Mouse (Mus musculus) left cerebral cortex, adult 18-20 months (tissue): ENCODE measurements around the gene Olfr847. TPM values are rescaled to one million over a fixed set of nuclear protein-coding genes. Genes with fewer than 3 reads are reported as not detected.

Experiments
- DNase-seq, 2 experiments: peaks; one replicate each; pipeline ENCODE4 v3.0.0; 2021 to 2022; ENCODE audit warnings: low spot score in 2 of 2, mixed read lengths in 1 of 2
- long read RNA-seq, 2 experiments: library from polyadenylated mRNA; stranded (forward); transcript quantifications; one replicate each; pipeline ENCODE4 v2.0.0; 2021
- total RNA-seq, 2 experiments: library from RNA; stranded (reverse); gene quantifications; 2 replicates each; pipeline ENCODE4 v1.2.3; 2021

Gene Olfr847
- total RNA-seq: not detected
- long read RNA-seq, experiment 1: 0 reads
- long read RNA-seq, experiment 2: 0 reads

DNA sequence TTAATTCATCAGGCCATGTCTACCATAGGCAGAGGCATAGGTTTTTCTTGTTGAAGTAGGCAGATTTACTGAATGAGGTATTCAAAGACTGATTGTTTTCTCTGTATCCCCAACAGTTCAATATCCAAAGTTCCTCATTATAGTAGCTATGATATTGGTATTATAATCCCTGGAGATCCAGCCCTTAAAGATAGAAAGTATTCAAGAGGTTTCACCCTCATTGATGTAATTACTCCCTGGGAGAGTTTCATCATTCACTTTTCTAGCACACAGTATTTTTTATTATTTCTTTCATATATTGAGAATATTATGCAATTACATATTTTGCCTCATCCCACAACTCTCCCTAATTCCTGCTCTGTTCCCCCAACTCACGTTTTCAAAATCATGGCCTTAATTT lies at the start of gene Olfr847:
Gene Olfr847 (minus strand): TSS at position 101 of the 400 bp plus-strand sequence.
- no peak for DNase-seq

DNA sequence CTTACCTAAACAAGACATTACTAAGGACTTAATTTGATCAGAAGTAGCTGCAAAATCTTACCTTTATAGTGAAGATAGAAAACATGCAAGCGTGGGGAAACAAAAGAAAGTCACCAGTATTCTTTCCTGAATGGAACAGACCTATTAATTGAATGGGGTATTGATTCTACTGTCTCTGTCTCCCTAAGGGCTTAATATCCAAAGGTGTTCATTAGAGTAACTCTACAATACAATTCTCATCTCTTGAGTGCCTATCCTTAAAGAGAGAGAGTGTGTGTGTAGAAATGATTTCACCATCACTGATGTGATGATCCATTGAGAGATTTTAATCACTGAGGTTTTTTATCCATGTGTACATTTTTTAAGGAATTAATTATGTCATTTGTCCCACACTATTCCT lies 14.6 kb downstream of the Olfr847 start, which contains the start of gene Olfr846:
Gene Olfr846 (minus strand): TSS at position 101 of the 400 bp plus-strand sequence.
- DNase-seq: no peak

DNA sequence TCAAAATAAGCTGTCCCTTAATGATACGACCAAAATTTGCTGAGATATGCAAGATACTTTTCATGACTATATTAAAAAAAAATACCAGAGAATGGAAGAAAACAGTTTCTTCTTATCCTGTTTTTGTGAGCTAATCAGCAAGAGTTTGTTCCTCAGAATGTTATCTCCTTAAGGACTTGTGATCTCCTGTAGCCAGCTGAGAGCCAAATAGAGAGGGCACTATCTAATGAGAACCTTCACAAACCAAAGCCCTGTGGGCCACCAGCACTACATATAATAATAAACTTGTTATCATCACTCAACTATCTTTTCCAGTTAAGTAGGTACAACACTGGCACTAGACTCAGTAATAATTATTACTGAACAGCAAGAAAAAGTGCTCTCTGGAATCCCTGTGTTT lies 42.3 kb downstream of the Olfr847 start, which contains the start of gene Olfr845:
Gene Olfr845 (plus strand): TSS at position 301 of the 400 bp plus-strand sequence.
- DNase-seq: no peak

Other genes starting within 250 kb of the Olfr847 start
- not detected for gene Olfr837, start 242.4 kb downstream of the Olfr847 start, total RNA-seq
- gene Olfr839-ps1, start 201.4 kb downstream of the Olfr847 start, total RNA-seq: under 1 TPM; 0.05 to 0.12 TPM
- gene Olfr843, start 126.7 kb downstream of the Olfr847 start, total RNA-seq: not detected
- gene Olfr844, start 62.3 kb downstream of the Olfr847 start, total RNA-seq: not detected
- not detected for gene Olfr845, start 42.2 kb downstream of the Olfr847 start, total RNA-seq
- not detected for gene Olfr846, start 14.7 kb downstream of the Olfr847 start, total RNA-seq
- gene Olfr849, start 61.6 kb upstream of the Olfr847 start, total RNA-seq: not detected
- not detected for gene Olfr850, start 99.6 kb upstream of the Olfr847 start, total RNA-seq
- not detected for gene Olfr851, start 114.6 kb upstream of the Olfr847 start, total RNA-seq
- gene Olfr853, start 162.4 kb upstream of the Olfr847 start, total RNA-seq: not detected
- gene Olfr854, start 188.7 kb upstream of the Olfr847 start, total RNA-seq: not detected
- not detected for gene Olfr855, start 203.9 kb upstream of the Olfr847 start, total RNA-seq
- gene Zfp317, start 243.4 kb upstream of the Olfr847 start, total RNA-seq: 10 to 100 TPM; 21.8 to 22.7 TPM